Mouse (Mus musculus) effector memory CD4-positive, alpha-beta T cell, adult 5 months (primary cell): ENCODE measurements around the gene Calm3. TPM values are rescaled to one million over a fixed set of nuclear protein-coding genes. Genes with fewer than 3 reads are reported as not detected.

Source experiments
- polyA plus RNA-seq: library from polyadenylated mRNA; unstranded; fragments of 100-300 nt; shearing (Covaris generic); gene quantifications from one replicate; pipeline ENCODE4 v1.2.1, GENCODE M21; 2017

Calm3 gene
- polyA plus RNA-seq: 87.7 TPM

DNA sequence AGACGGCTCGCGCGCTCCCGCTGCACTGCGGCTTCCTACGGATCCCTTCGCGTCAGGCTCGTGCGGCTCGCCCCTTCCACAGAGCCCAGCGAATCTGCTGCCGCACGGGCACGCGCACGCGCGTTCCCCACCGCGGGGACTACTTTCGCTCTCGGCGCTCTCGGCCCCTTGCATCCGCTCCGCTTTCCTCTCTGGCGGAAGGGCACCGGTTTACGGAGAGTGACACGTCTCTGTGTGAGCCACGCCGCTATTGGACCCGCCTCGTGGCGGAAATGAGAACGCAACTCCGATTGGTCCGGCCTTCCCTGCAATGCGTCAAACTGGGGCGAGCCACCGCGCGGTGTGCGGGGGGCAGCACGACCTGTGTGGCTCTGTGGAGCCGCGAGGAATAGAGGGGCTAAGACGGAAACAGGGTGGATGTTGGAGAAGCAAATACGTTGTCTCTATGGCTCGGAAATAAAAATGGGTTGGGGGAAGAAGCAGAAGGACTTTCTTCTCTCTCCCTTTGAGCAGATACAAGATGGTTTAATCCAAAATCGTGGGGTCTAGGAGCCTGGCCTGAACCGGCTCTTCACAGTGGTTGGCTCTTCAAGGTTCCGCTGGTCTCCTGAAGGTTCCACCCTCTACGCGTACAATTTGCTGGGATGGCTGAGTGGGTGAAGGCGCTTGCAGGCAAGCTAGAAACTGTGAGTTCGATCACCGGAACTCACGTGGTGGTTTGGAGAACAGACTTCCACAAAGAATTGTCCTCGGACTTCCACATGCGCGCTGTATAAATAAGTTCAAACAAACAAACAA, at the start of gene Calm3:
TSS of gene Calm3 (minus strand) at position 78 of the 798 bp plus-strand sequence.

GRCm38 (mm10) chr7:16959539-16960187, 35.7 kb upstream of the Calm3 start, which contains the start of gene Pnmal1:
TSS of gene Pnmal1 (plus strand) at chr7:16959679.

DNA sequence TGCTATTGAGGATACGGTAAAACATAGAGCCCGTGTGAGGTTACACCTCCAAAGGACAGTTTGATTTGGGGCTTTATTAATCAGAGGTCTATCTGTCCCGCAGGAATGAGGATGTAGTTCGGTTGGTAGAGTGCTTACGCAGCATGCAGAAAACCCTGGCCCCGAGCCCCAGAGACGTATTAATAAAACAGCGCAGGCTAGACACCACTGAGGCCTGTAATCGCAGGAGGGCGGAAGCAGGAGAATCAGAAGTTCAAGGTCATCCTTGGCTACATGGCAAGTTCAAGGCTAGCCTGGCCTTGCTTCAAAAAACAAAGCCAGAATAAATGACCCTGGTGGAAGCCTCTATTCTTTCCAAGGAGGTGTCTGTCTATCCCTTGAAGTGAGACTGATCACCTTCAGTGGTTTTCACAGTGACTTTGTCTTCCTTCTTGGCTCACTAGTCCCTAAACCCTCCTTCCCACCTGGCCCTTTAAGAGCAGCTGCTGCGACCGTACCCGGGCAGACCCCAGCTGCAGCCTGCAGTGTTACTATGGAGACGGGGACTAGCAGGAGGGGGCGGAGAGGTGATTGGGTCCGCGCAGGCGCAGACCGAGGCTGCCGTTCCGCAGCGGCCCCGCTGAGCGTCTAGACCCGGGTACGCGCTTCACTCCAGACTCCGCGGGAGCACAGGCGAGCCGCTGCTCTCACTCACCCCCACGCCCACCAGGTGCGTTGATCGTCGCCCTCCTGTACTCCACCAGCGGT, 20.3 kb upstream of the Calm3 start, which contains the start of gene Pnmal2:
TSS of gene Pnmal2 (plus strand) at position 622 of the 747 bp plus-strand sequence.

GRCm38 (mm10) chr7:16906281-16906680, 17.6 kb downstream of the Calm3 start, which contains the start of gene Ptgir:
TSS of gene Ptgir (plus strand) at chr7:16906490.

GRCm38 (mm10) chr7:16891641-16892351, 32.1 kb downstream of the Calm3 start, which contains the start of gene Gng8:
TSS of gene Gng8 (plus strand) at chr7:16891786.

DNA sequence AGATGAGACGGTGACA, 48.8 kb downstream of the Calm3 start, which contains the start of gene Dact3:
TSS of gene Dact3 (plus strand) at position 8 of the 16 bp plus-strand sequence.

Other genes with a start within 250 kb of the Calm3 start
- not detected for gene Ceacam15, start 248.4 kb downstream of the Calm3 start, polyA plus RNA-seq
- not detected for gene Ceacam9, start 202.2 kb downstream of the Calm3 start, polyA plus RNA-seq
- gene Ap2s1, start 185.7 kb downstream of the Calm3 start, polyA plus RNA-seq: 83.6 TPM
- 289 TPM for gene Slc1a5, start 142.8 kb downstream of the Calm3 start, polyA plus RNA-seq
- gene Strn4, start 108.2 kb downstream of the Calm3 start, polyA plus RNA-seq: 61.7 TPM
- 19.9 TPM for gene Fkrp, start 107.4 kb downstream of the Calm3 start, polyA plus RNA-seq
- gene Prkd2, start 81.2 kb downstream of the Calm3 start, polyA plus RNA-seq: 119 TPM
- gene Dact3, start 48.8 kb downstream of the Calm3 start, polyA plus RNA-seq: 0.25 TPM
- not detected for gene Gng8, start 32.3 kb downstream of the Calm3 start, polyA plus RNA-seq
- gene Ptgir, start 17.6 kb downstream of the Calm3 start, polyA plus RNA-seq: 0.34 TPM
- not detected for gene Pnmal2, start 20.6 kb upstream of the Calm3 start, polyA plus RNA-seq
- gene Pnmal1, start 35.6 kb upstream of the Calm3 start, polyA plus RNA-seq: not detected
- 1.2 TPM for gene Gm42372, start 59.0 kb upstream of the Calm3 start, polyA plus RNA-seq
- 0.10 TPM for gene Ccdc8, start 68.6 kb upstream of the Calm3 start, polyA plus RNA-seq
- 77.8 TPM for gene Ppp5c, start 103.8 kb upstream of the Calm3 start, polyA plus RNA-seq
- gene Hif3a, start 138.3 kb upstream of the Calm3 start, polyA plus RNA-seq: 0.46 TPM
- 0.50 TPM for gene Psg16, start 149.9 kb upstream of the Calm3 start, polyA plus RNA-seq
- gene Ceacam3, start 226.2 kb upstream of the Calm3 start, polyA plus RNA-seq: not detected